Mouse (Mus musculus) MEL (cell line): ENCODE data around the gene Kif5c. TPM values are rescaled to one million over a fixed set of nuclear protein-coding genes. Genes with fewer than 3 reads are reported as not detected.

Source experiments
- DNase-seq: peaks from one replicate; pipeline ENCODE4 v3.0.0; 2011; ENCODE audit warnings: low read depth, low spot score
- H3K27ac ChIP-seq: 2 replicates; pipeline ENCODE4 v1.5.1; 2012; ENCODE audit warnings: low read depth, mild to moderate bottlenecking, control low read depth, low read length, moderate library complexity; ENCODE audit not compliant: control insufficient read depth
- H3K27me3 ChIP-seq, 2 experiments: fragments of 150-350 bp in 1 of 2; sonication (generic) in 1 of 2; 2 replicates each; pipeline ENCODE4 v1.6.1; 2012; ENCODE audit warnings: low read length in 2 of 2, mild to moderate bottlenecking in 2 of 2, improper control_type of control experiment in 1 of 2, moderate library complexity in 1 of 2; ENCODE audit not compliant: insufficient read depth in 2 of 2, control insufficient read depth in 1 of 2
- H3K36me3 ChIP-seq, 2 experiments: 2 replicates each; pipeline ENCODE4 v1.6.1; 2012 to 2014; ENCODE audit warnings: low read length in 2 of 2, improper control_type of control experiment in 1 of 2, inconsistent platforms in 1 of 2, mild to moderate bottlenecking in 1 of 2; ENCODE audit not compliant: insufficient read depth in 2 of 2, control insufficient read depth in 1 of 2
- H3K4me1 ChIP-seq, 2 experiments: fragments of 150-350 bp in 1 of 2; sonication (generic) in 1 of 2; 2 replicates each; pipeline ENCODE4 v1.6.1; 2012; ENCODE audit warnings: low read length in 2 of 2, improper control_type of control experiment in 1 of 2, mild to moderate bottlenecking in 1 of 2; ENCODE audit not compliant: insufficient read depth in 2 of 2, control insufficient read depth in 1 of 2
- H3K4me3 ChIP-seq, 2 experiments: fragments of 150-350 bp in 1 of 2; sonication (generic) in 1 of 2; 2 replicates each; pipeline ENCODE4 v1.5.1; 2012; ENCODE audit warnings: low read depth in 2 of 2, low read length in 2 of 2, mild to moderate bottlenecking in 2 of 2, moderate library complexity in 2 of 2, control low read depth in 1 of 2, improper control_type of control experiment in 1 of 2; ENCODE audit not compliant: control insufficient read depth in 1 of 2, insufficient read depth in 1 of 2
- H3K79me2 ChIP-seq: 2 replicates; pipeline ENCODE4 v1.6.1; 2012; ENCODE audit warnings: mild to moderate bottlenecking, low read length, moderate library complexity; ENCODE audit not compliant: control insufficient read depth, poor library complexity, insufficient read depth
- H3K9ac ChIP-seq: 2 replicates; pipeline ENCODE4 v1.6.1; 2012; ENCODE audit warnings: low read depth, mild to moderate bottlenecking, control low read depth, low read length, moderate library complexity; ENCODE audit not compliant: control insufficient read depth, poor library complexity, severe bottlenecking
- H3K9me3 ChIP-seq: fragments of 150-350 bp; sonication (generic); replicated peaks from 2 replicates; pipeline ENCODE4 v1.6.1; 2012; ENCODE audit warnings: mild to moderate bottlenecking, low read length, improper control_type of control experiment, moderate library complexity; ENCODE audit not compliant: insufficient read depth
- BHLHE40 ChIP-seq: IDR thresholded peaks from 2 replicates; pipeline ENCODE4 v1.6.1; 2012; ENCODE audit warnings: low read depth, mild to moderate bottlenecking, inconsistent platforms, low read length, improper control_type of control experiment, borderline replicate concordance
- CTCF ChIP-seq, 3 experiments: IDR thresholded peaks in 2 of 3; conservative IDR thresholded peaks in 1 of 3; 2 replicates each; pipeline ENCODE4 v1.5.1; 2011 to 2012; ENCODE audit warnings: low read length in 3 of 3, low read depth in 2 of 3, mild to moderate bottlenecking in 2 of 3, improper control_type of control experiment in 1 of 3, inconsistent platforms in 1 of 3, mixed read lengths in 1 of 3, moderate library complexity in 1 of 3; ENCODE audit not compliant: control insufficient read depth in 1 of 3, insufficient read depth in 1 of 3, poor library complexity in 1 of 3, severe bottlenecking in 1 of 3
- GATA1 ChIP-seq: IDR thresholded peaks from 2 replicates; pipeline ENCODE4 v1.6.1; 2011; ENCODE audit warnings: low read depth, low read length, improper control_type of control experiment
- HCFC1 ChIP-seq: IDR thresholded peaks from 2 replicates; pipeline ENCODE4 v1.6.1; 2012; ENCODE audit warnings: low read depth, mild to moderate bottlenecking, inconsistent platforms, low read length, improper control_type of control experiment, moderate library complexity
- MAFK ChIP-seq: IDR thresholded peaks from 2 replicates; pipeline ENCODE4 v1.6.1; 2011; ENCODE audit warnings: low read depth, mild to moderate bottlenecking, low read length, improper control_type of control experiment, borderline replicate concordance
- MAX ChIP-seq: IDR thresholded peaks from 2 replicates; pipeline ENCODE4 v1.6.1; 2011; ENCODE audit warnings: low read length, improper control_type of control experiment
- MAZ ChIP-seq: IDR thresholded peaks from 2 replicates; pipeline ENCODE4 v1.6.1; 2012; ENCODE audit warnings: low read depth, mild to moderate bottlenecking, inconsistent platforms, low read length, improper control_type of control experiment
- MYC ChIP-seq: IDR thresholded peaks from 2 replicates; pipeline ENCODE4 v1.6.1; 2011; ENCODE audit warnings: low read depth, mild to moderate bottlenecking, low read length, improper control_type of control experiment, moderate library complexity
- NELFE ChIP-seq: IDR thresholded peaks from 2 replicates; pipeline ENCODE4 v1.6.1; 2011; ENCODE audit warnings: low read depth, low read length, improper control_type of control experiment
- NRF1 ChIP-seq: IDR thresholded peaks from 2 replicates; pipeline ENCODE4 v1.6.1; 2014; ENCODE audit warnings: low read depth, mild to moderate bottlenecking, inconsistent platforms, low read length, improper control_type of control experiment, moderate library complexity; ENCODE audit not compliant: poor library complexity, insufficient read depth, severe bottlenecking
- POLR2A ChIP-seq, 2 experiments: IDR thresholded peaks; 2 replicates each; pipeline ENCODE4 v1.6.1; 2011 to 2012; ENCODE audit warnings: low read length in 2 of 2, mild to moderate bottlenecking in 2 of 2, control low read depth in 1 of 2, improper control_type of control experiment in 1 of 2, low read depth in 1 of 2, moderate library complexity in 1 of 2; ENCODE audit not compliant: control insufficient read depth in 1 of 2, insufficient read depth in 1 of 2, poor library complexity in 1 of 2
- SIN3A ChIP-seq: IDR thresholded peaks from 2 replicates; pipeline ENCODE4 v1.6.1; 2012; ENCODE audit warnings: low read length, improper control_type of control experiment, inconsistent platforms
- SMC3 ChIP-seq: IDR thresholded peaks from 2 replicates; pipeline ENCODE4 v1.6.1; 2011; ENCODE audit warnings: low read depth, low read length, improper control_type of control experiment
- TAL1 ChIP-seq: IDR thresholded peaks from 2 replicates; pipeline ENCODE4 v1.6.1; 2012; ENCODE audit warnings: mild to moderate bottlenecking, inconsistent platforms, low read length, moderate library complexity, mixed read lengths
- USF1 ChIP-seq: IDR thresholded peaks from 2 replicates; pipeline ENCODE4 v1.6.1; 2014; ENCODE audit warnings: low read depth, mild to moderate bottlenecking, inconsistent platforms, low read length, improper control_type of control experiment, moderate library complexity
- USF2 ChIP-seq, 2 experiments: IDR thresholded peaks; 2 replicates each; pipeline ENCODE4 v1.6.1; 2011 to 2012; ENCODE audit warnings: improper control_type of control experiment in 2 of 2, low read length in 2 of 2, borderline replicate concordance in 1 of 2, inconsistent platforms in 1 of 2, low read depth in 1 of 2, mild to moderate bottlenecking in 1 of 2; ENCODE audit not compliant: insufficient read depth in 1 of 2
- ZKSCAN1 ChIP-seq: IDR thresholded peaks from 2 replicates; pipeline ENCODE4 v1.6.1; 2012; ENCODE audit warnings: low read depth, mild to moderate bottlenecking, inconsistent platforms, low read length, improper control_type of control experiment, moderate library complexity
- polyA plus RNA-seq, 2 experiments: library from polyadenylated mRNA; stranded (reverse) in 1 of 2; unstranded in 1 of 2; fragments of >175 nt in 1 of 2; fragments of >200 nt in 1 of 2; gene quantifications; 2 replicates each; pipeline versions ENCODE4 v1.2.1 to v1.2.4; 2012; ENCODE audit warnings: low replicate concordance in 2 of 2, low read depth in 1 of 2; ENCODE audit not compliant: insufficient read length in 2 of 2, insufficient read depth in 1 of 2, missing spikeins in 1 of 2
- total RNA-seq: library from RNA; depleted of rRNA; stranded (reverse); fragments of 300-350 nt; gene quantifications from 2 replicates; pipeline ENCODE4 v1.2.3, GENCODE M21; 2012

Gene Kif5c
- total and polyA plus RNA-seq, 3 experiments = 0.26 to 0.39 TPM; not detected in 1

DNA sequence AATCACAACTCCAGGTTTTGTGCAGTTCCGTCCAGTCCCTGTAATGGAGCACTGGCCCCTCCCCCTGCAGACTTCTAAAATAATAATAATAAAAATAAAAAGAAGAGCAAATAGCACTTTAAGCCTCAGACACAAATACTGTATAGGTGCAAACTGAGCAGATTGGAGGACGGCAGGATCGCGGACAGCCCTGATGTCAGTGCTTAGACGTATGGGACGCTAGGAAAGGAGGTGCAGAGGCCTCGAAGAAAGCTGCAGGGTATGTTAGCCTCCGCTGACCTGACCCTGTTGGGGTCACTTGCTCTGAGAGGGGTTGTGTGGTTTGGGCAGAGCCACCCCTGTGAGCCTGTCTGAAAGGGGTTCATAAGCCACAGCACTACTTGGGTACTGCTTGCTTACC is 185.3 kb downstream of the Kif5c start:
- no peak overlapping the region for H3K9ac ChIP-seq
- no peaks in the 10 kb centered on the region for H3K4me1 ChIP-seq
- no peaks in the 10 kb centered on the region for H3K36me3 ChIP-seq
- H3K79me2 ChIP-seq = no peaks in the 10 kb centered on the region
- no peak overlapping the region for H3K27ac ChIP-seq
- no peaks in the 10 kb centered on the region for H3K9me3 ChIP-seq
- H3K27me3 ChIP-seq = no peaks in the 10 kb centered on the region
- TF ChIP-seq SMC3 = no peak
- TF ChIP-seq ZKSCAN1 = no peak
- no peak overlapping the region for H3K4me3 ChIP-seq
- DNase-seq = no peak

DNA sequence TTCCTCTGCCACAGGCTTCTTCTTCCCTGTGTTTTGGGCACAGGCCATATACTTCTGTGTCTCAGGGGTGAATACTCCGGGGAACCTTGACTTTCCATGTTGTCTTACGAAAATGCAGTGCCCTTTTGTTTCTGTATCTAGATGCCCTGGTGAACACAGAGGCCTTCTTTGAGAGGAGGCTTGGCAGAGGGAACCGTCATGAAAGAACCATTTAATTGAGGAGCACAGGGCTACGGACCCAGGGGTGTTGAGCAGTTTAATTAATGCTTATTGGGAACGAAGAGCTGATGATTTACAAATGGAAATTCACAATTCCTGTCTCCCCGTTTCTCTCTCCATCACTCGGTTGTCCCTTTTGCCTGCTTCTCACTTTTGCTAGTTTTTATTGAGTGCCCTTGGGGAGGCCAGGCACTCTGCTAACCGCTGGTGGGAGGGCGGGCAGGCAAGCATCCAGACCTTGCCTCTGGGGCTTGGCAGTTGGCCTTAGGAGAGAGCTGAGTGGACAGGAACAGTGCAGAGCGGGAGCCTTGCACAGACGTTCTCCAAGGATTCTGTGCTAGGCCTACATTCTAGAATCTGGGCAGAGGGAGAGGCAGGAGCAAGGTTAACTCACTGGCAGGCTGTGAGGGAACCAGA is 186.8 kb downstream of the Kif5c start:
- Histone ChIP-seq H3K27me3 (no peaks in the 10 kb centered on the region), H3K9me3 (no peaks in the 10 kb centered on the region), H3K9ac (no peak overlapping the region), H3K4me3 (no peak overlapping the region), H3K27ac (no peak overlapping the region), H3K36me3 (no peaks in the 10 kb centered on the region), H3K4me1 (no peaks in the 10 kb centered on the region), H3K79me2 (no peaks in the 10 kb centered on the region)
- no peak for DNase-seq
- TF ChIP-seq MYC (no peak), POLR2A (IDR thresholded peaks at IDR 0.05; ENCODE audit: control insufficient read depth in 1 of 2, insufficient read depth in 1 of 2, low read depth in 1 of 2, low read length in 2 of 2, poor library complexity in 1 of 2) (no peak), SMC3 (no peak), USF2 (IDR thresholded peaks at IDR 0.05; ENCODE audit: borderline replicate concordance in 1 of 2, insufficient read depth in 1 of 2, low read depth in 1 of 2, low read length in 2 of 2) (no peak), MAFK (no peak), NRF1 (no peak), MAZ (no peak), GATA1 (no peak), CTCF (IDR thresholded peaks at IDR 0.05 in 2 of 3, conservative IDR thresholded peaks at IDR 0.05 in 1 of 3; ENCODE audit: control insufficient read depth in 1 of 3, insufficient read depth in 1 of 3, low read depth in 2 of 3, low read length in 3 of 3, poor library complexity in 1 of 3, severe bottlenecking in 1 of 3) (no peak), SIN3A (no peak), HCFC1 (no peak), MAX (no peak), USF1 (no peak), NELFE (no peak), TAL1 (no peak), BHLHE40 (no peak)
